Mouse (Mus musculus): ENCODE data around the gene Oma1. TPM values are rescaled to one million over a fixed set of nuclear protein-coding genes. Genes with fewer than 3 reads are reported as not detected.
A peak's percentile ranks its signal among the peaks of the same experiment; 100 is the strongest.

Gene Oma1
- polyA plus RNA-seq (2014; fragmentation: Nextera tagmentation; extraction: Ambion mirVana), result 18.6 and 22.7 TPM in 2 replicates

- DNase-seq (ENCODE audit: low spot score) (peak; percentile 98), ATAC-seq (replicated peaks; ENCODE audit: low FRiP score, low TSS enrichment, low read depth) (peak; percentile 99)
- Histone ChIP-seq H3K36me3 (ENCODE audit: control insufficient read depth, insufficient read depth, low read length) (no peaks in the 10 kb centered on the region), H3K4me2 (ENCODE audit: low read length) (peak within 1 kb of the TSS; percentile 58), H3K4me3 (ENCODE audit: low read depth, low read length) (peak within 1 kb of the TSS; percentile 64), H3K9ac (ENCODE audit: low read length) (peak within 1 kb of the TSS; percentile 76), H3K9me3 (ENCODE audit: control insufficient read depth, low read length) (no peaks in the 10 kb centered on the region), H3K27ac (ENCODE audit: low read depth) (peak within 1 kb of the TSS; percentile 96), H3K4me1 (replicated peaks; ENCODE audit: control insufficient read depth, insufficient read depth, low read length) (peaks cover 4% of the 10 kb centered on the region), H3K27me3 (replicated peaks; ENCODE audit: control insufficient read depth, insufficient read depth, low read length) (no peaks in the 10 kb centered on the region)
- WGBS, result under 1% methylated on average over 59 of the region's 61 CpGs
Measured at GRCm38 (mm10) chr4:103313587-103314525, at the start of gene Oma1. Gene Oma1 (plus strand): TSS chr4:103313812.

DNA sequence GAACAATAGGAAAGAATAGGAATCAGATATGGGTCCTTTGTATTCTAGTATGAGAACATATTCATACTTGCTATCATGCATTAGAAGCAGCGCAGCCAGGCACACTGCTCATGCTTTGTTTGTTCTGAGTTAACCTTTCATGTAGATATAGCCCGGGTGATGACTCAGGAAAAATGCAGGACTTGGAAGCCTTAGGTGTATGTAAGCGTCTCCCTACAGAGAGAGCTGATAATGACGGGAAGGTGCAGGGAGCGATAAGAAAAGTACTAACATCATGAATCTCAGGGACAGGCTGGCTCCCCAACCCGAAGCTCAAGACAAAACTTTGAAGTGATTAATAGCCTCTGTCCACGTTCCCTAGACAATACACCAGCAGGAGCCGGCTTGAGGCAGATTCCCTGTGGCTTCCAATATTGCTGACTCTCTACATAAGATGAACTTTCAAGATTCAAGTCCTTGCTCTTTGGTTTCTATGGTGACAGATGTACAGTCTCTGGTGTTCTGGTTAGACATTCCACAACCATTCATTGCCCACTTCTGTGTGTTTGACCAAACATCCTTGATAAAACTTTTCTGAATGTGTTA is 49.7 kb upstream of the Oma1 start:
- Histone ChIP-seq H3K9me3 (ENCODE audit: control insufficient read depth, low read length) (no peaks in the 10 kb centered on the region), H3K4me2 (ENCODE audit: low read length) (no peak overlapping the region), H3K4me3 (ENCODE audit: low read depth, low read length) (no peak overlapping the region), H3K27me3 (replicated peaks; ENCODE audit: control insufficient read depth, insufficient read depth, low read length) (no peaks in the 10 kb centered on the region), H3K36me3 (ENCODE audit: control insufficient read depth, insufficient read depth, low read length) (no peaks in the 10 kb centered on the region), H3K27ac (ENCODE audit: low read depth) (no peak overlapping the region), H3K9ac (ENCODE audit: low read length) (0 out of 2 replicates have a peak overlapping the region, but pooled peaks have one; percentile 1), H3K4me1 (replicated peaks; ENCODE audit: control insufficient read depth, insufficient read depth, low read length) (peaks cover 7% of the 10 kb centered on the region; the same call in 1 of the 2 replicates)
- peak; percentile 53 for DNase-seq (ENCODE audit: low spot score)
- 13% methylated on average over 8 of the region's 8 CpGs for WGBS
- ATAC-seq (replicated peaks; ENCODE audit: low FRiP score, low TSS enrichment, low read depth), result 0 out of 2 replicates have a peak, but pooled peaks have one; percentile 62

- 48% methylated on average over 2 of the region's 2 CpGs for WGBS
- Histone ChIP-seq H3K4me2 (ENCODE audit: low read length) (no peak overlapping the region), H3K4me1 (replicated peaks; ENCODE audit: control insufficient read depth, insufficient read depth, low read length) (peaks cover 7% of the 10 kb centered on the region; the same call in 1 of the 2 replicates), H3K27me3 (replicated peaks; ENCODE audit: control insufficient read depth, insufficient read depth, low read length) (no peaks in the 10 kb centered on the region), H3K9me3 (ENCODE audit: control insufficient read depth, low read length) (no peaks in the 10 kb centered on the region), H3K4me3 (ENCODE audit: low read depth, low read length) (no peak overlapping the region), H3K36me3 (ENCODE audit: control insufficient read depth, insufficient read depth, low read length) (no peaks in the 10 kb centered on the region), H3K27ac (ENCODE audit: low read depth) (no peak overlapping the region), H3K9ac (ENCODE audit: low read length) (no peak overlapping the region)
- ATAC-seq (replicated peaks; ENCODE audit: low FRiP score, low TSS enrichment, low read depth) (no peak), DNase-seq (ENCODE audit: low spot score) (no peak)
Measured at GRCm38 (mm10) chr4:103265166-103265565, 48.4 kb upstream of the Oma1 start.

- ATAC-seq (replicated peaks; ENCODE audit: low FRiP score, low TSS enrichment, low read depth), result no peak
Measured at GRCm38 (mm10) chr4:103269336-103269735, 44.3 kb upstream of the Oma1 start.

GRCm38 (mm10) chr4:103273021-103273420 is 40.6 kb upstream of the Oma1 start:
- Histone ChIP-seq H3K9me3 (ENCODE audit: control insufficient read depth, low read length) (no peaks in the 10 kb centered on the region), H3K4me2 (ENCODE audit: low read length) (no peak overlapping the region), H3K4me3 (ENCODE audit: low read depth, low read length) (no peak overlapping the region), H3K4me1 (replicated peaks; ENCODE audit: control insufficient read depth, insufficient read depth, low read length) (no peaks in the 10 kb centered on the region), H3K27me3 (replicated peaks; ENCODE audit: control insufficient read depth, insufficient read depth, low read length) (no peaks in the 10 kb centered on the region), H3K9ac (ENCODE audit: low read length) (no peak overlapping the region), H3K27ac (ENCODE audit: low read depth) (no peak overlapping the region), H3K36me3 (ENCODE audit: control insufficient read depth, insufficient read depth, low read length) (no peaks in the 10 kb centered on the region)
- DNase-seq (ENCODE audit: low spot score) (no peak), ATAC-seq (replicated peaks; ENCODE audit: low FRiP score, low TSS enrichment, low read depth) (no peak)
- 70% methylated on average over 6 of the region's 8 CpGs for WGBS

More at GRCm38 (mm10) chr4:103269336-103269735, 44.3 kb upstream of the Oma1 start:
- Histone ChIP-seq H3K4me3 (ENCODE audit: low read depth, low read length) (no peak overlapping the region), H3K36me3 (ENCODE audit: control insufficient read depth, insufficient read depth, low read length) (no peaks in the 10 kb centered on the region), H3K9me3 (ENCODE audit: control insufficient read depth, low read length) (no peaks in the 10 kb centered on the region), H3K27me3 (replicated peaks; ENCODE audit: control insufficient read depth, insufficient read depth, low read length) (no peaks in the 10 kb centered on the region), H3K9ac (ENCODE audit: low read length) (no peak overlapping the region), H3K4me1 (replicated peaks; ENCODE audit: control insufficient read depth, insufficient read depth, low read length) (no peaks in the 10 kb centered on the region), H3K4me2 (ENCODE audit: low read length) (no peak overlapping the region), H3K27ac (ENCODE audit: low read depth) (no peak overlapping the region)
- no peak for DNase-seq (ENCODE audit: low spot score)
- 87% methylated on average over 4 of the region's 4 CpGs for WGBS

- no peak overlapping the region for H3K4me3 ChIP-seq (ENCODE audit: low read depth, low read length)
- no peaks in the 10 kb centered on the region for H3K36me3 ChIP-seq (ENCODE audit: control insufficient read depth, insufficient read depth, low read length)
- H3K9me3 ChIP-seq (ENCODE audit: control insufficient read depth, low read length), result no peaks in the 10 kb centered on the region
- WGBS, result 85% methylated on average over 7 of the region's 7 CpGs
- H3K27me3 ChIP-seq (replicated peaks; ENCODE audit: control insufficient read depth, insufficient read depth, low read length), result no peaks in the 10 kb centered on the region
- DNase-seq (ENCODE audit: low spot score) (no peak), ATAC-seq (replicated peaks; ENCODE audit: low FRiP score, low TSS enrichment, low read depth) (no peak)
- H3K4me1 ChIP-seq (replicated peaks; ENCODE audit: control insufficient read depth, insufficient read depth, low read length), result no peaks in the 10 kb centered on the region
- no peak overlapping the region for H3K27ac ChIP-seq (ENCODE audit: low read depth)
- H3K4me2 ChIP-seq (ENCODE audit: low read length), result no peak overlapping the region
- no peak overlapping the region for H3K9ac ChIP-seq (ENCODE audit: low read length)
Measured at GRCm38 (mm10) chr4:103288342-103288741, 25.3 kb upstream of the Oma1 start.

- Histone ChIP-seq H3K4me1 (replicated peaks; ENCODE audit: control insufficient read depth, insufficient read depth, low read length) (no peaks in the 10 kb centered on the region), H3K36me3 (ENCODE audit: control insufficient read depth, insufficient read depth, low read length) (no peaks in the 10 kb centered on the region), H3K9ac (ENCODE audit: low read length) (no peak within 1 kb of the TSS), H3K4me2 (ENCODE audit: low read length) (no peak within 1 kb of the TSS), H3K27me3 (replicated peaks; ENCODE audit: control insufficient read depth, insufficient read depth, low read length) (no peaks in the 10 kb centered on the region), H3K9me3 (ENCODE audit: control insufficient read depth, low read length) (no peaks in the 10 kb centered on the region), H3K4me3 (ENCODE audit: low read depth, low read length) (no peak within 1 kb of the TSS), H3K27ac (ENCODE audit: low read depth) (no peak within 1 kb of the TSS)
- ATAC-seq (replicated peaks; ENCODE audit: low FRiP score, low TSS enrichment, low read depth) (no peak), DNase-seq (ENCODE audit: low spot score) (no peak)
- whole genome bisulfite sequencing, result 79% methylated on average over 2 of the region's 2 CpGs
Measured at GRCm38 (mm10) chr4:103290763-103291162, 22.8 kb upstream of the Oma1 start, which contains the start of gene 4921539E11Rik. Gene 4921539E11Rik (minus strand): TSS chr4:103290863.

- Histone ChIP-seq H3K4me3 (ENCODE audit: low read depth, low read length) (no peak overlapping the region), H3K27ac (ENCODE audit: low read depth) (no peak overlapping the region), H3K27me3 (replicated peaks; ENCODE audit: control insufficient read depth, insufficient read depth, low read length) (no peaks in the 10 kb centered on the region), H3K4me2 (ENCODE audit: low read length) (no peak overlapping the region), H3K4me1 (replicated peaks; ENCODE audit: control insufficient read depth, insufficient read depth, low read length) (no peaks in the 10 kb centered on the region), H3K9ac (ENCODE audit: low read length) (no peak overlapping the region), H3K36me3 (ENCODE audit: control insufficient read depth, insufficient read depth, low read length) (no peaks in the 10 kb centered on the region), H3K9me3 (ENCODE audit: control insufficient read depth, low read length) (no peaks in the 10 kb centered on the region)
- WGBS, result 72% methylated on average over 10 of the region's 10 CpGs
- peak; percentile 47 for DNase-seq (ENCODE audit: low spot score)
- no peak for ATAC-seq (replicated peaks; ENCODE audit: low FRiP score, low TSS enrichment, low read depth)
Measured at GRCm38 (mm10) chr4:103299342-103299741, 14.3 kb upstream of the Oma1 start.
